Mouse (Mus musculus) CH12.LX (cell line): ENCODE measurements around the gene Hgf. TPM values are rescaled to one million over a fixed set of nuclear protein-coding genes. Genes with fewer than 3 reads are reported as not detected.

Experiments used
- DNase-seq: peaks from one replicate; pipeline ENCODE4 v3.0.0-alpha.2; 2013; ENCODE audit errors: extremely low read depth
- H3K27ac ChIP-seq: 2 replicates; pipeline ENCODE4 v1.5.1; 2012; ENCODE audit warnings: low read depth, mild to moderate bottlenecking, control low read depth, moderate library complexity; ENCODE audit not compliant: insufficient read depth
- H3K27me3 ChIP-seq: replicated peaks from 2 replicates; pipeline ENCODE3; 2012; ENCODE audit warnings: inconsistent platforms
- H3K36me3 ChIP-seq, 2 experiments: replicated peaks in 1 of 2; 2 replicates each; pipeline versions ENCODE3 to v1.6.1; 2012; ENCODE audit warnings: inconsistent platforms in 1 of 2, low read length in 1 of 2, mild to moderate bottlenecking in 1 of 2, mixed read lengths in 1 of 2, moderate library complexity in 1 of 2; ENCODE audit not compliant: control insufficient read depth in 1 of 2, insufficient read depth in 1 of 2
- H3K4me1 ChIP-seq, 2 experiments: 2 replicates each; pipeline ENCODE4 v1.6.1; 2012; ENCODE audit warnings: inconsistent platforms in 1 of 2, moderate library complexity in 1 of 2; ENCODE audit not compliant: insufficient read depth in 2 of 2, control insufficient read depth in 1 of 2
- H3K4me2 ChIP-seq: 2 replicates; pipeline ENCODE4 v1.6.1; 2012; ENCODE audit warnings: low read depth, mild to moderate bottlenecking, control low read depth; ENCODE audit not compliant: poor library complexity, insufficient read depth, severe bottlenecking
- H3K4me3 ChIP-seq, 3 experiments: fragments of 150-350 bp in 1 of 3; sonication (generic) in 1 of 3; replicated peaks in 1 of 3; 2 replicates each; pipeline versions ENCODE3 to v1.5.1; 2011 to 2012; ENCODE audit warnings: low read depth in 2 of 3, low read length in 2 of 3, mild to moderate bottlenecking in 2 of 3, moderate library complexity in 2 of 3, control low read depth in 1 of 3, improper control_type of control experiment in 1 of 3, inconsistent platforms in 1 of 3, mixed read lengths in 1 of 3; ENCODE audit not compliant: poor library complexity in 1 of 3
- H3K79me2 ChIP-seq: replicated peaks from 2 replicates; pipeline ENCODE4 v1.6.1; 2012; ENCODE audit warnings: mild to moderate bottlenecking, moderate library complexity; ENCODE audit not compliant: control insufficient read depth, poor library complexity, insufficient read depth, severe bottlenecking; ENCODE audit errors: extremely low read depth
- H3K9ac ChIP-seq: 2 replicates; pipeline ENCODE4 v1.6.1; 2012; ENCODE audit warnings: low read depth, mild to moderate bottlenecking, control low read depth, moderate library complexity; ENCODE audit not compliant: insufficient read depth
- H3K9me3 ChIP-seq: replicated peaks from 2 replicates; pipeline ENCODE3; 2012; ENCODE audit warnings: low read length, inconsistent platforms, mixed read lengths
- BHLHE40 ChIP-seq: IDR thresholded peaks from 2 replicates; pipeline ENCODE4 v1.6.1; 2011; ENCODE audit warnings: mild to moderate bottlenecking, low read depth, low read length, improper control_type of control experiment
- CHD1 ChIP-seq: IDR thresholded peaks from 2 replicates; pipeline ENCODE4 v1.6.1; 2012; ENCODE audit warnings: low read depth, low read length, improper control_type of control experiment, inconsistent platforms
- CHD2 ChIP-seq: IDR thresholded peaks from 2 replicates; pipeline ENCODE4 v1.6.1; 2011; ENCODE audit warnings: low read length, improper control_type of control experiment
- CTCF ChIP-seq, 2 experiments: IDR thresholded peaks in 1 of 2; conservative IDR thresholded peaks in 1 of 2; 2 replicates each; pipeline ENCODE4 v1.5.1; 2011 to 2012; ENCODE audit warnings: low read depth in 2 of 2, low read length in 2 of 2, improper control_type of control experiment in 1 of 2, inconsistent platforms in 1 of 2, mild to moderate bottlenecking in 1 of 2, moderate library complexity in 1 of 2
- E2F4 ChIP-seq: IDR thresholded peaks from 2 replicates; pipeline ENCODE4 v1.6.1; 2011; ENCODE audit warnings: low read depth, low read length, improper control_type of control experiment; ENCODE audit not compliant: insufficient replicate concordance
- ELF1 ChIP-seq: IDR thresholded peaks from 2 replicates; pipeline ENCODE4 v1.6.1; 2014; ENCODE audit warnings: low read depth, mild to moderate bottlenecking, inconsistent platforms, low read length, improper control_type of control experiment
- EP300 ChIP-seq: IDR thresholded peaks from 2 replicates; pipeline ENCODE4 v1.6.1; 2011; ENCODE audit warnings: low read length, improper control_type of control experiment
- ETS1 ChIP-seq: conservative IDR thresholded peaks from 2 replicates; pipeline ENCODE4 v1.6.1; 2012; ENCODE audit warnings: low read depth, mild to moderate bottlenecking, inconsistent platforms, low read length, improper control_type of control experiment, moderate library complexity
- GABPA ChIP-seq: IDR thresholded peaks from 2 replicates; pipeline ENCODE4 v1.6.1; 2012; ENCODE audit warnings: low read depth, low read length, improper control_type of control experiment, inconsistent platforms; ENCODE audit not compliant: insufficient replicate concordance
- IRF4 ChIP-seq: IDR thresholded peaks from 2 replicates; pipeline ENCODE4 v1.6.1; 2014; ENCODE audit warnings: low read depth, mild to moderate bottlenecking, inconsistent platforms, low read length, improper control_type of control experiment
- KAT2A ChIP-seq: IDR thresholded peaks from 2 replicates; pipeline ENCODE4 v1.6.1; 2012; ENCODE audit warnings: low read length, improper control_type of control experiment, inconsistent platforms; ENCODE audit not compliant: insufficient replicate concordance
- MXI1 ChIP-seq: IDR thresholded peaks from 2 replicates; pipeline ENCODE4 v1.6.1; 2011; ENCODE audit warnings: mild to moderate bottlenecking, low read depth, low read length, improper control_type of control experiment
- PAX5 ChIP-seq: IDR thresholded peaks from 2 replicates; pipeline ENCODE4 v1.6.1; 2012; ENCODE audit warnings: low read length, inconsistent platforms, mixed read lengths
- POLR2A ChIP-seq: IDR thresholded peaks from 2 replicates; pipeline ENCODE4 v1.6.1; 2011; ENCODE audit warnings: low read depth, mild to moderate bottlenecking, improper control_type of control experiment, low read length
- POLR2AphosphoS2 ChIP-seq: IDR thresholded peaks from 2 replicates; pipeline ENCODE4 v1.6.1; 2011; ENCODE audit warnings: low read depth, low read length, improper control_type of control experiment
- RAD21 ChIP-seq: IDR thresholded peaks from 2 replicates; pipeline ENCODE4 v1.6.1; 2011; ENCODE audit warnings: low read depth, mild to moderate bottlenecking, low read length, improper control_type of control experiment, moderate library complexity
- TBP ChIP-seq: conservative IDR thresholded peaks from 2 replicates; pipeline ENCODE4 v1.6.1; 2011; ENCODE audit warnings: low read depth, low read length, improper control_type of control experiment
- USF1 ChIP-seq: IDR thresholded peaks from 2 replicates; pipeline ENCODE4 v1.6.1; 2014; ENCODE audit warnings: low read depth, mild to moderate bottlenecking, inconsistent platforms, low read length, improper control_type of control experiment
- ZKSCAN1 ChIP-seq: IDR thresholded peaks from 2 replicates; pipeline ENCODE4 v1.6.1; 2012; ENCODE audit warnings: low read depth, inconsistent platforms, low read length, improper control_type of control experiment, borderline replicate concordance
- ZNF384 ChIP-seq: IDR thresholded peaks from 2 replicates; pipeline ENCODE4 v1.6.1; 2012; ENCODE audit warnings: low read depth, low read length, improper control_type of control experiment, inconsistent platforms
- dilution Hi-C: fragments of 300-500 bp; cut with MboI; formaldehyde crosslinking; loops from 2 replicates; pipeline ENCODE4 v1.14.3; 2020; ENCODE audit warnings: low sequenced_read_pairs; ENCODE audit not compliant: extremely low pct_unique_long_range_greater_than_20kb, extremely low pct_ligation_motif_present
- in situ Hi-C: fragments of 300-500 bp; cut with MboI; formaldehyde crosslinking; loops from 3 replicates; pipeline ENCODE4 v1.14.3; 2019; ENCODE audit warnings: low sequenced_read_pairs, low pct_ligation_motif_present, low pct_unique_long_range_greater_than_20kb, mixed read lengths
- polyA plus RNA-seq: library from polyadenylated mRNA; unstranded; fragments of >175 nt; gene quantifications from 2 replicates; pipeline ENCODE4 v1.2.1, GENCODE M21; 2012; ENCODE audit warnings: low read depth; ENCODE audit not compliant: insufficient read length
- total RNA-seq, 2 experiments: library from RNA; depleted of rRNA; stranded (reverse); fragments of 300-350 nt in 1 of 2; fragments of >200 nt in 1 of 2; gene quantifications; 2 replicates each; pipeline ENCODE4 v1.2.3; 2012 to 2014

Gene Hgf
- total and polyA plus RNA-seq, 3 experiments, result not detected

GRCm38 (mm10) chr5:16577882-16578742 is 24.8 kb downstream of the Hgf start:
- TF ChIP-seq USF1, result no peak
- TF ChIP-seq CHD1, result no peak
- no peak for TF ChIP-seq EP300
- TF ChIP-seq POLR2AphosphoS2, result no peak
- Histone ChIP-seq H3K9me3 (no peaks in the 10 kb centered on the region), H3K4me3 (no peak overlapping the region), H3K9ac (no peak overlapping the region), H3K79me2 (no peaks in the 10 kb centered on the region), H3K4me2 (no peak overlapping the region), H3K4me1 (no peaks in the 10 kb centered on the region), H3K27ac (no peak overlapping the region), H3K27me3 (no peaks in the 10 kb centered on the region), H3K36me3 (no peaks in the 10 kb centered on the region)
- DNase-seq, result no peak
- in situ Hi-C loops, result no loop called here
- dilution Hi-C loops, result no loop called here

DNA sequence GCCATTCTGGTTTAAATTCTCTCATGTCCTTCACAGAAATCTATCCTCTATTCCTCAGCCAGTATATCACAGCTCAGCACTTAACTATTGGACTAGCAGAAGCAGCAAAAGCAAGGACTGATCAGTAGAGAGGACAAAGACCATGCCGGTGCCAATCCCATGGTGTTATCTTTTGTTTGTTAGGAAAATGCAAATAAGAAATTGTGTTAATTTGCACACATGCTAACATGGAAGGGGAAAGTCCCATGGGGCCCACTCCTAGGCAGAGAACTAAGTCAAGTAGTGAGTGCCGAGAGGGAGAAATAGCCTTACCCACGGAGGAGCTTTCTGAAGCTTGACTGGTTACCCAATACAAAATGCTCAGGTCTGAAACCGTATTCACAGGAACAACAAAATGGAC is 42.4 kb downstream of the Hgf start:
- peaks cover 3% of the 10 kb centered on the region for H3K9me3 ChIP-seq
- no peak overlapping the region for H3K4me3 ChIP-seq
- in situ Hi-C loops (no loop called here), dilution Hi-C loops (no loop called here)
- no peaks in the 10 kb centered on the region for H3K79me2 ChIP-seq
- no peak overlapping the region for H3K27ac ChIP-seq
- no peak overlapping the region for H3K4me2 ChIP-seq
- H3K36me3 ChIP-seq, result no peaks in the 10 kb centered on the region
- H3K4me1 ChIP-seq, result 0 out of 4 replicates have a peak, but pooled peaks cover 0 to 2% of the 10 kb centered on the region in 2 experiments
- no peak overlapping the region for H3K9ac ChIP-seq
- peak; percentile 3 for DNase-seq
- no peak for TF ChIP-seq MXI1
- TF ChIP-seq E2F4, result no peak
- no peak for TF ChIP-seq EP300
- TF ChIP-seq KAT2A, result no peak
- TF ChIP-seq ETS1, result no peak
- no peak for TF ChIP-seq USF1
- TF ChIP-seq CHD2, result no peak
- TF ChIP-seq POLR2A, result no peak
- no peak for TF ChIP-seq ZNF384
- TF ChIP-seq ZKSCAN1, result no peak
- TF ChIP-seq BHLHE40, result no peak
- TF ChIP-seq CTCF (conservative IDR thresholded peaks at IDR 0.05 in 1 of 2, IDR thresholded peaks at IDR 0.05 in 1 of 2; ENCODE audit: low read depth in 2 of 2, low read length in 2 of 2), result no peak
- no peak for TF ChIP-seq GABPA
- no peak for TF ChIP-seq TBP
- TF ChIP-seq ELF1, result no peak
- no peak for TF ChIP-seq IRF4
- TF ChIP-seq PAX5, result no peak
- no peak for TF ChIP-seq RAD21
- TF ChIP-seq, all 38 proteins: peak for 0
- H3K27me3 ChIP-seq, result no peaks in the 10 kb centered on the region
